Mouse (Mus musculus) E14TG2a.4 (cell line): Measurements from ENCODE around the gene Tsc22d4.
"Not testable (repeated sequence)": the region's sequence is repeated elsewhere in the genome, so short reads cannot be mapped to it uniquely, and the experiment has no call there.

Experiments
- H3K27me3 ChIP-seq: 2 replicates; pipeline ENCODE4 v1.6.1; 2014; ENCODE audit warnings: low read length, control low read depth; ENCODE audit not compliant: insufficient read depth
- H3K36me3 ChIP-seq: 2 replicates; pipeline ENCODE4 v1.6.1; 2014; ENCODE audit warnings: low read length, control low read depth; ENCODE audit not compliant: insufficient read depth
- H3K4me1 ChIP-seq: replicated peaks from 2 replicates; pipeline ENCODE4 v1.6.1; 2014; ENCODE audit warnings: low read depth, low read length, control low read depth
- H3K4me3 ChIP-seq: replicated peaks from 2 replicates; pipeline ENCODE4 v1.5.1; 2014; ENCODE audit warnings: mild to moderate bottlenecking, low read length
- H3K9me3 ChIP-seq: 2 replicates; pipeline ENCODE4 v1.6.1; 2014; ENCODE audit warnings: low read length, control low read depth
- CTCF ChIP-seq: conservative IDR thresholded peaks from 2 replicates; pipeline ENCODE4 v1.5.1; 2014; ENCODE audit warnings: low read length
- NANOG ChIP-seq: IDR thresholded peaks from 2 replicates; pipeline ENCODE4 v1.6.1; 2014; ENCODE audit warnings: borderline replicate concordance, low read length, mixed read lengths
- POU5F1 ChIP-seq: IDR thresholded peaks from 2 replicates; pipeline ENCODE4 v1.6.1; 2014; ENCODE audit warnings: low read length, borderline replicate concordance

Gene Tsc22d4

DNA sequence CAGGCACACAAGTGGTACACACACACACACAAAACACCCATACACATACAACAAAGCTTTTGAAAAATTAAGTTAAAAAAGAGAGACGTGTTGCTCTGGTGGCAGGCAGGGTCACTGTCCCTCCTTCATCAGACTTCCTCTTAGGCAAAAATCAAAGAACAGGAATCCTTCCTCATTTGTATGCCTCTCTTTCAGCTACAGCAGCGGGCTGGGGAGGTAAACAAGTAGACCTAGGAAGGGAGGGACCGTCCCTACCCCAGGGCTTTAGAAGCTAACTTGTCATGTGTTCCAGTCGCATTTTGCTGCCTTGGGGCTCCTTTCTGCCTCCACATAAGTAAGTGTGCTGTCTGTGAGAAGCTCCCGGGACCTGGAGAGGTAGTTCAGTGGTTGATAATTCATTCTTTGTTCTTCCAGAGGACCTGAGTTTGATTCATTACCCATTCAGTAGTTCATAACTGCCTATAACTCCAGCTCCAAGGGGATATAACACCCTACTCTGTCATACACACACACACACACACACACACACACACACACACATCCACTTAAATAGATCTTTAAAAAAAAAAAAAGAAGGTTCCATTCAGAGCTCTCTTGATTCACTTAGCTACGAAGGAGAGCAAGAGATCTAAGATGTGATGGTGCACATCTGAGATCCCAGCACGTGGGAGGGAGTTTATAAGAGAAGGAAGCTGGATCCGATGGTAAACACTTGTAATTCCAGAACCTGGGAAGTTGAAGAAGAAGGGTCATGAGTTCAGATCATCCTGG lies 27.3 kb upstream of the Tsc22d4 start:
- TF ChIP-seq NANOG (no peak), POU5F1 (no peak), CTCF (no peak)
- Histone ChIP-seq H3K9me3 (no peaks in the 10 kb centered on the region), H3K27me3 (peaks cover 14% of the 10 kb centered on the region), H3K36me3 (no peaks in the 10 kb centered on the region), H3K4me1 (peaks cover 41% of the 10 kb centered on the region), H3K4me3 (no peak overlapping the region)

DNA sequence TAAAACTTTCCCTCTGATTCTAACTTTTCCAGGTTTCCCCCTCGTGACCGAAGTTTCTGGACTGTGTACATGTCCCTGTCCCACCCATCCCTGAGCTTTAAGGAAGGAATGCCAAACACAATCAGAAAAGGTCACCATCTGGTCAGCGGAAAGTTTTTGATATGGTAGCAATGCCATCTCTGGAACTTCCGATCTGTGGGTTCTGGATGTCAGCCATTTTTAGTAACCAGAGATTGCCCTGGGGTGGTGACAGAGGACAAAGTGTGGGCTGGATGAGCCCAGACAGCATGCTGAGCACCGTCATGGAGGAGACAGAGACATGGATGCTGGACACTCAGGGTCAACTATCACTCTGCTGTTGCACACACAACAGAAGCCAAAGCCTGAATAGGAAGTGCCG lies 26.4 kb upstream of the Tsc22d4 start:
- no peak for TF ChIP-seq CTCF
- no peak for TF ChIP-seq POU5F1
- TF ChIP-seq NANOG: no peak
- Histone ChIP-seq H3K4me1 (peaks cover 35% of the 10 kb centered on the region), H3K27me3 (peaks cover 14% of the 10 kb centered on the region)

GRCm38 (mm10) chr5:137720558-137721164 lies 24.9 kb upstream of the Tsc22d4 start:
- H3K4me3 ChIP-seq: peak overlapping the region; percentile 41; the same call in 1 of the 2 replicates
- H3K4me1 ChIP-seq: peaks cover 34% of the 10 kb centered on the region
- not testable (repeated sequence) for H3K36me3 ChIP-seq, H3K9me3 ChIP-seq
- H3K27me3 ChIP-seq: peaks cover 14% of the 10 kb centered on the region

More for the DNA sequence above, 26.4 kb upstream of the Tsc22d4 start:
- H3K36me3 ChIP-seq: no peaks in the 10 kb centered on the region
- H3K4me3 ChIP-seq: no peak overlapping the region
- H3K9me3 ChIP-seq: no peaks in the 10 kb centered on the region

DNA sequence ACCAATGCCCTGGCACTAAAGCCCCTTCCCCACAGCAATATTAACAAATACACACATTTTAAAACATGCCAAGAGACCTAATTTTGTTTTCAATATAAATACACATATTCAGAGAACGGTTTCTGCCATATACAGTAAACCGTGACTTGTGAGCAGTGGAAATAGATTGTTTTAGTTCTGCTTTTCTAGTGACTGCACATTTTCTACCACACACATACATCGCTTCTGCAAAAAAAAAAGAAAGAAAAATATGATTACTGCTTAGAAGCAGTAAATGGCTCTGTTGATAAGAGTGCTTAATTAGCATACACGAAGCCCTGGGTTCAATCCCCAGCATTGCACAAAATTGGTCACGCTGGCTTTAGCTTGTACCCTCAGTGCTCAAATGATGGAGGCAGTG lies 21.7 kb upstream of the Tsc22d4 start:
- peaks cover 24% of the 10 kb centered on the region for H3K4me1 ChIP-seq
- H3K9me3 ChIP-seq: no peaks in the 10 kb centered on the region
- no peak for TF ChIP-seq NANOG
- TF ChIP-seq POU5F1: no peak
- TF ChIP-seq CTCF: no peak
- no peak overlapping the region for H3K4me3 ChIP-seq
- no peaks in the 10 kb centered on the region for H3K36me3 ChIP-seq
- peaks cover 7% of the 10 kb centered on the region for H3K27me3 ChIP-seq

- no peaks in the 10 kb centered on the region for H3K9me3 ChIP-seq
- H3K36me3 ChIP-seq: peaks cover 3% of the 10 kb centered on the region; the same call in 1 of the 2 replicates
- H3K4me1 ChIP-seq: peaks cover 20% of the 10 kb centered on the region
- no peak overlapping the region for H3K4me3 ChIP-seq
- peaks cover 15% of the 10 kb centered on the region for H3K27me3 ChIP-seq
- TF ChIP-seq NANOG (no peak), POU5F1 (no peak), CTCF (no peak)
Measured at GRCm38 (mm10) chr5:137726767-137727166, 18.8 kb upstream of the Tsc22d4 start.

DNA sequence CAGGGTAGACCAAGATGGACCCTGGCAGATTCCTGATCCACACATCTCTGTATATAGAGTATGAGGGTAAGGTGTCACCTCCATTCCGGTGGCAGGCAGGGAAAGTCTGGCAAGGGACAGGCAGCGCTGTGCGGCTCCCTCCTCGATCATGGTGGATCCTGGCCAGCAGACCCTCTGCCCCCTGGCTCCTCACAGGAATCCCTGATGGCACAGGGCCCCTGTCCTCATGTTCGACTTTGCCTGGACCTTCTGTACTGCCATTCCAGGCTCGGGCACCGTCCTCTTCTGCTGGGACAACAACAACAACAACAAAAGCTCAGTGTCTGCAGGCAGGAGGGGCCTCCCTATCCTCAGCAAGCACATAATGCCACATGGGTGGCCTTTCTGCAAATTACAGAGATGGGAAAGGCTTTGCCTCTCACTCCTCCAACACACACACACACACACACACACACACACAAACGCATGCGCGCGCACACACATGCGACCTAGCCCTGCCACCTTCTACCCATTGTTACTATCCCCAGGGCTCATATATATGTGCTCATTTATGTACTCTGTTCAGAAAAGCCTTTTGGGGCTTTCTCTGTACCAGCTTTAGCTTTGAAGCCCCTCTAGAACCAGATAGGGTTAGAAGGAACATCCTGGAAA lies 11.8 kb upstream of the Tsc22d4 start:
- H3K4me1 ChIP-seq: peaks cover 69% of the 10 kb centered on the region
- peaks cover 34% of the 10 kb centered on the region for H3K36me3 ChIP-seq
- no peak overlapping the region for H3K4me3 ChIP-seq
- TF ChIP-seq CTCF (no peak), NANOG (no peak), POU5F1 (no peak)
- H3K27me3 ChIP-seq: peaks cover 15% of the 10 kb centered on the region
- H3K9me3 ChIP-seq: no peaks in the 10 kb centered on the region

GRCm38 (mm10) chr5:137734289-137735061 lies 11.1 kb upstream of the Tsc22d4 start:
- Histone ChIP-seq H3K4me1 (peaks cover 76% of the 10 kb centered on the region), H3K4me3 (0 out of 2 replicates have a peak overlapping the region, but pooled peaks have one; percentile 46), H3K27me3 (peaks cover 15% of the 10 kb centered on the region), H3K36me3 (peaks cover 34% of the 10 kb centered on the region), H3K9me3 (no peaks in the 10 kb centered on the region)
- no peak for TF ChIP-seq NANOG
- no peak for TF ChIP-seq CTCF
- no peak for TF ChIP-seq POU5F1

- Histone ChIP-seq H3K9me3 (no peaks in the 10 kb centered on the region), H3K27me3 (peaks cover under 1% of the 10 kb centered on the region; the same call in 1 of the 2 replicates), H3K4me1 (peaks cover 76% of the 10 kb centered on the region), H3K36me3 (peaks cover 31% of the 10 kb centered on the region), H3K4me3 (no peak overlapping the region)
- TF ChIP-seq NANOG: no peak
- TF ChIP-seq CTCF: no peak
- TF ChIP-seq POU5F1: no peak
Measured at GRCm38 (mm10) chr5:137737400-137737940, 8.1 kb upstream of the Tsc22d4 start.
